Mouse (Mus musculus) CH12.LX (cell line): ENCODE results near the gene Tex22. TPM values are rescaled to one million over a fixed set of nuclear protein-coding genes. Genes with fewer than 3 reads are reported as not detected.

Source experiments
- DNase-seq: peaks from one replicate; pipeline ENCODE4 v3.0.0-alpha.2; 2013; ENCODE audit errors: extremely low read depth
- H3K27ac ChIP-seq: 2 replicates; pipeline ENCODE4 v1.5.1; 2012; ENCODE audit warnings: low read depth, mild to moderate bottlenecking, control low read depth, moderate library complexity; ENCODE audit not compliant: insufficient read depth
- H3K27me3 ChIP-seq: replicated peaks from 2 replicates; pipeline ENCODE3; 2012; ENCODE audit warnings: inconsistent platforms
- H3K36me3 ChIP-seq, 2 experiments: replicated peaks in 1 of 2; 2 replicates each; pipeline versions ENCODE3 to v1.6.1; 2012; ENCODE audit warnings: inconsistent platforms in 1 of 2, low read length in 1 of 2, mild to moderate bottlenecking in 1 of 2, mixed read lengths in 1 of 2, moderate library complexity in 1 of 2; ENCODE audit not compliant: control insufficient read depth in 1 of 2, insufficient read depth in 1 of 2
- H3K4me1 ChIP-seq, 2 experiments: 2 replicates each; pipeline ENCODE4 v1.6.1; 2012; ENCODE audit warnings: inconsistent platforms in 1 of 2, moderate library complexity in 1 of 2; ENCODE audit not compliant: insufficient read depth in 2 of 2, control insufficient read depth in 1 of 2
- H3K4me2 ChIP-seq: 2 replicates; pipeline ENCODE4 v1.6.1; 2012; ENCODE audit warnings: low read depth, mild to moderate bottlenecking, control low read depth; ENCODE audit not compliant: poor library complexity, insufficient read depth, severe bottlenecking
- H3K4me3 ChIP-seq, 3 experiments: fragments of 150-350 bp in 1 of 3; sonication (generic) in 1 of 3; replicated peaks in 1 of 3; 2 replicates each; pipeline versions ENCODE3 to v1.5.1; 2011 to 2012; ENCODE audit warnings: low read depth in 2 of 3, low read length in 2 of 3, mild to moderate bottlenecking in 2 of 3, moderate library complexity in 2 of 3, control low read depth in 1 of 3, improper control_type of control experiment in 1 of 3, inconsistent platforms in 1 of 3, mixed read lengths in 1 of 3; ENCODE audit not compliant: poor library complexity in 1 of 3
- H3K79me2 ChIP-seq: replicated peaks from 2 replicates; pipeline ENCODE4 v1.6.1; 2012; ENCODE audit warnings: mild to moderate bottlenecking, moderate library complexity; ENCODE audit not compliant: control insufficient read depth, poor library complexity, insufficient read depth, severe bottlenecking; ENCODE audit errors: extremely low read depth
- H3K9ac ChIP-seq: 2 replicates; pipeline ENCODE4 v1.6.1; 2012; ENCODE audit warnings: low read depth, mild to moderate bottlenecking, control low read depth, moderate library complexity; ENCODE audit not compliant: insufficient read depth
- H3K9me3 ChIP-seq: replicated peaks from 2 replicates; pipeline ENCODE3; 2012; ENCODE audit warnings: low read length, inconsistent platforms, mixed read lengths
- CTCF ChIP-seq, 2 experiments: IDR thresholded peaks in 1 of 2; conservative IDR thresholded peaks in 1 of 2; 2 replicates each; pipeline ENCODE4 v1.5.1; 2011 to 2012; ENCODE audit warnings: low read depth in 2 of 2, low read length in 2 of 2, improper control_type of control experiment in 1 of 2, inconsistent platforms in 1 of 2, mild to moderate bottlenecking in 1 of 2, moderate library complexity in 1 of 2
- ETS1 ChIP-seq: conservative IDR thresholded peaks from 2 replicates; pipeline ENCODE4 v1.6.1; 2012; ENCODE audit warnings: low read depth, mild to moderate bottlenecking, inconsistent platforms, low read length, improper control_type of control experiment, moderate library complexity
- HCFC1 ChIP-seq: IDR thresholded peaks from 2 replicates; pipeline ENCODE4 v1.6.1; 2012; ENCODE audit warnings: low read depth, mild to moderate bottlenecking, inconsistent platforms, low read length, improper control_type of control experiment
- JUND ChIP-seq: conservative IDR thresholded peaks from 2 replicates; pipeline ENCODE4 v1.6.1; 2011; ENCODE audit warnings: low read depth, low read length, improper control_type of control experiment
- MAX ChIP-seq: IDR thresholded peaks from 2 replicates; pipeline ENCODE4 v1.6.1; 2011; ENCODE audit warnings: low read length, improper control_type of control experiment
- MXI1 ChIP-seq: IDR thresholded peaks from 2 replicates; pipeline ENCODE4 v1.6.1; 2011; ENCODE audit warnings: mild to moderate bottlenecking, low read depth, low read length, improper control_type of control experiment
- MYC ChIP-seq: IDR thresholded peaks from 2 replicates; pipeline ENCODE4 v1.6.1; 2011; ENCODE audit warnings: low read depth, mild to moderate bottlenecking, improper control_type of control experiment, low read length
- NELFE ChIP-seq: IDR thresholded peaks from 2 replicates; pipeline ENCODE4 v1.6.1; 2011; ENCODE audit warnings: low read depth, low read length, improper control_type of control experiment
- NRF1 ChIP-seq: IDR thresholded peaks from 2 replicates; pipeline ENCODE4 v1.6.1; 2014; ENCODE audit warnings: low read depth, mild to moderate bottlenecking, inconsistent platforms, low read length, improper control_type of control experiment, moderate library complexity
- PAX5 ChIP-seq: IDR thresholded peaks from 2 replicates; pipeline ENCODE4 v1.6.1; 2012; ENCODE audit warnings: low read length, inconsistent platforms, mixed read lengths
- POLR2A ChIP-seq: IDR thresholded peaks from 2 replicates; pipeline ENCODE4 v1.6.1; 2011; ENCODE audit warnings: low read depth, mild to moderate bottlenecking, improper control_type of control experiment, low read length
- POLR2AphosphoS2 ChIP-seq: IDR thresholded peaks from 2 replicates; pipeline ENCODE4 v1.6.1; 2011; ENCODE audit warnings: low read depth, low read length, improper control_type of control experiment
- RAD21 ChIP-seq: IDR thresholded peaks from 2 replicates; pipeline ENCODE4 v1.6.1; 2011; ENCODE audit warnings: low read depth, mild to moderate bottlenecking, low read length, improper control_type of control experiment, moderate library complexity
- RCOR1 ChIP-seq: conservative IDR thresholded peaks from 2 replicates; pipeline ENCODE4 v1.6.1; 2012; ENCODE audit warnings: low read depth, mild to moderate bottlenecking, inconsistent platforms, low read length, improper control_type of control experiment
- SIN3A ChIP-seq: IDR thresholded peaks from 2 replicates; pipeline ENCODE4 v1.6.1; 2012; ENCODE audit warnings: low read length, improper control_type of control experiment, inconsistent platforms
- SMC3 ChIP-seq: IDR thresholded peaks from 2 replicates; pipeline ENCODE4 v1.6.1; 2011; ENCODE audit warnings: low read depth, low read length, improper control_type of control experiment
- TCF12 ChIP-seq: IDR thresholded peaks from 2 replicates; pipeline ENCODE4 v1.6.1; 2014; ENCODE audit warnings: low read depth, mild to moderate bottlenecking, inconsistent platforms, low read length, improper control_type of control experiment
- UBTF ChIP-seq: IDR thresholded peaks from 2 replicates; pipeline ENCODE4 v1.6.1; 2012; ENCODE audit warnings: low read depth, mild to moderate bottlenecking, inconsistent platforms, low read length, improper control_type of control experiment, moderate library complexity
- USF1 ChIP-seq: IDR thresholded peaks from 2 replicates; pipeline ENCODE4 v1.6.1; 2014; ENCODE audit warnings: low read depth, mild to moderate bottlenecking, inconsistent platforms, low read length, improper control_type of control experiment
- USF2 ChIP-seq: conservative IDR thresholded peaks from 2 replicates; pipeline ENCODE4 v1.6.1; 2011; ENCODE audit warnings: low read depth, low read length, improper control_type of control experiment
- ZC3H11A ChIP-seq: IDR thresholded peaks from 2 replicates; pipeline ENCODE4 v1.6.1; 2012; ENCODE audit warnings: low read depth, mild to moderate bottlenecking, inconsistent platforms, low read length, improper control_type of control experiment
- ZKSCAN1 ChIP-seq: IDR thresholded peaks from 2 replicates; pipeline ENCODE4 v1.6.1; 2012; ENCODE audit warnings: low read depth, inconsistent platforms, low read length, improper control_type of control experiment, borderline replicate concordance
- ZMIZ1 ChIP-seq: IDR thresholded peaks from 2 replicates; pipeline ENCODE4 v1.6.1; 2012; ENCODE audit warnings: low read depth, mild to moderate bottlenecking, inconsistent platforms, low read length, improper control_type of control experiment
- dilution Hi-C: fragments of 300-500 bp; cut with MboI; formaldehyde crosslinking; loops from 2 replicates; pipeline ENCODE4 v1.14.3; 2020; ENCODE audit warnings: low sequenced_read_pairs; ENCODE audit not compliant: extremely low pct_unique_long_range_greater_than_20kb, extremely low pct_ligation_motif_present
- in situ Hi-C: fragments of 300-500 bp; cut with MboI; formaldehyde crosslinking; loops from 3 replicates; pipeline ENCODE4 v1.14.3; 2019; ENCODE audit warnings: low sequenced_read_pairs, low pct_ligation_motif_present, low pct_unique_long_range_greater_than_20kb, mixed read lengths
- polyA plus RNA-seq: library from polyadenylated mRNA; unstranded; fragments of >175 nt; gene quantifications from 2 replicates; pipeline ENCODE4 v1.2.1, GENCODE M21; 2012; ENCODE audit warnings: low read depth; ENCODE audit not compliant: insufficient read length
- total RNA-seq, 2 experiments: library from RNA; depleted of rRNA; stranded (reverse); fragments of 300-350 nt in 1 of 2; fragments of >200 nt in 1 of 2; gene quantifications; 2 replicates each; pipeline ENCODE4 v1.2.3; 2012 to 2014

The Tex22 gene
- total and polyA plus RNA-seq, 3 experiments: 0.21 TPM; not detected in 2

DNA sequence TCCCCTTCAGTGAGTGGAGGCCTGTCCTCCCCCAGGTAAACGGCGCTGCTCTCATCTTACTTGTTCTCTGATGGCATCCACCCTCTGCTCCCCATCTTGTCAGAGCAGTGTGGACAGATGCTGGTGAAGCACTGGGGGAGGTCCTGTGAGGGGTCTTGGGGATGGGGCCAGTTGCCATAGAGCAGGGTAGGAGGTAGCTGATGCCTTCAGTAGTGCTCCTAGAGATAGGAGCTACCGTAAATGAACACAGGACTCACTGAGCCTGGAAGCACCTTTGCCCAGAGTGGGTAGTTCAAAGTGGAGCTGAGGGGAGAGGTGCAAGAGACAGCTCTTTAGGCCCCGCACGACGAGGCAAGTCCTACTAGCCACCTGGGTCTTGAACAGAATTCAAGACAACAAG is 4.9 kb upstream of the Tex22 start:
- peaks cover 0 to 54% of the 10 kb centered on the region in 2 experiments for H3K36me3 ChIP-seq
- no peak for DNase-seq
- H3K79me2 ChIP-seq: no peaks in the 10 kb centered on the region
- no peak overlapping the region for H3K4me3 ChIP-seq
- H3K27me3 ChIP-seq: no peaks in the 10 kb centered on the region
- no peaks in the 10 kb centered on the region for H3K9me3 ChIP-seq
- dilution Hi-C loops (no loop called here), in situ Hi-C loops (no loop called here)
- no peak overlapping the region for H3K4me2 ChIP-seq
- H3K9ac ChIP-seq: no peak overlapping the region
- H3K4me1 ChIP-seq: peaks cover 12 to 16% of the 10 kb centered on the region in 2 experiments
- TF ChIP-seq POLR2AphosphoS2 (no peak), RAD21 (no peak), ZC3H11A (no peak), NELFE (no peak), USF2 (no peak)
- no peak overlapping the region for H3K27ac ChIP-seq

DNA sequence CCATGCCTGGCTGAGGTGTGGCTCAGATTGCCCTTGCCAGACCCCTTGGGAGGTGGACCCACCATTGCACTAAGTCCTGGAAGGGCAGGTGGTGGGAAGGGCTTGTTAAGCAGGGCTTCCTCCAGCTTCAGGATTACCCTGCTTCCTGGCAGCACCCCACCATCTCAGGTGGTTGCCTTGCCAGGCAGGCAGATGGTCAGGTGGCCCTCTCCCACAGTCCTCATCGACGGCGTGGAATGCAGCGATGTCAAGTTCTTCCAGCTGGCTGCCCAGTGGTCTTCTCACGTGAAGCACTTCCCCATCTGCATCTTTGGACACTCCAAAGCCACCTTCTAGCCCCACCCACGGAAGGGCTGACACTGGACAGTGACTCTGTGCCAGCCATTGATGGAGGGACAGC is 3.0 kb upstream of the Tex22 start:
- no peak overlapping the region for H3K4me3 ChIP-seq
- no peak for TF ChIP-seq SMC3
- TF ChIP-seq POLR2A: no peak
- no peak for TF ChIP-seq MXI1
- TF ChIP-seq UBTF: no peak
- no peak for TF ChIP-seq RAD21
- no peak for TF ChIP-seq USF1
- no peak for TF ChIP-seq ETS1
- TF ChIP-seq CTCF (conservative IDR thresholded peaks at IDR 0.05 in 1 of 2, IDR thresholded peaks at IDR 0.05 in 1 of 2; ENCODE audit: low read depth in 2 of 2, low read length in 2 of 2): no peak
- TF ChIP-seq POLR2AphosphoS2: no peak
- TF ChIP-seq ZMIZ1: no peak
- TF ChIP-seq JUND: no peak
- TF ChIP-seq RCOR1: no peak
- TF ChIP-seq NRF1: no peak
- no peak for TF ChIP-seq PAX5
- TF ChIP-seq SIN3A: no peak
- TF ChIP-seq MAX: no peak
- TF ChIP-seq ZKSCAN1: no peak
- TF ChIP-seq TCF12: no peak
- TF ChIP-seq MYC: no peak
- TF ChIP-seq HCFC1: no peak
- TF ChIP-seq, all 38 proteins: peak for 0
- dilution Hi-C loops: no loop called here
- Histone ChIP-seq H3K79me2 (no peaks in the 10 kb centered on the region), H3K27ac (no peak overlapping the region), H3K4me1 (peaks cover 16 to 27% of the 10 kb centered on the region in 2 experiments), H3K27me3 (no peaks in the 10 kb centered on the region), H3K36me3 (peaks cover 0 to 46% of the 10 kb centered on the region in 2 experiments), H3K9ac (no peak overlapping the region), H3K4me2 (no peak overlapping the region), H3K9me3 (no peaks in the 10 kb centered on the region)
- DNase-seq: no peak
- in situ Hi-C loops: loop anchor here (5.0 kb wide), 1 partner anchor 36 kb away; no protein-coding TSS in a partner anchor
